Mouse (Mus musculus) cerebellum, postnatal 25 days (tissue): ENCODE data around the gene Krtap29-1.

ENCODE experiments used
- DNase-seq, 2 experiments: peaks; one replicate each; pipeline ENCODE4 v3.0.0; 2021; ENCODE audit warnings: mixed read lengths in 2 of 2

Gene Krtap29-1

GRCm38 (mm10) chr11:99937751-99938264, 41.0 kb downstream of the Krtap29-1 start:
- DNase-seq: no peak

- DNase-seq: no peak
These were observed 42.9 kb downstream of the Krtap29-1 start, which contains the start of gene Krtap31-2 for GRCm38 (mm10) chr11:99935991-99936390. Krtap31-2 (plus strand) TSS chr11:99936291.
